Mouse (Mus musculus) cerebellum, adult 11 months (tissue): ENCODE data around the gene Rpgrip1l.

Source experiments
- DNase-seq: peaks from one replicate; pipeline ENCODE4 v3.0.0; 2022

Gene Rpgrip1l

GRCm38 (mm10) chr8:91327471-91328205 lies 14.6 kb upstream of the Rpgrip1l start:
- no peak for DNase-seq

GRCm38 (mm10) chr8:91326946-91327345 lies 13.9 kb upstream of the Rpgrip1l start:
- no peak for DNase-seq

- no peak for DNase-seq
Measured at GRCm38 (mm10) chr8:91326018-91326417, 13.0 kb upstream of the Rpgrip1l start.

GRCm38 (mm10) chr8:91324916-91325315 lies 11.9 kb upstream of the Rpgrip1l start:
- DNase-seq, result no peak

- no peak for DNase-seq
Measured at GRCm38 (mm10) chr8:91324271-91324670, 11.2 kb upstream of the Rpgrip1l start.

- DNase-seq, result no peak
Measured at GRCm38 (mm10) chr8:91323511-91323910, 10.4 kb upstream of the Rpgrip1l start.

- DNase-seq, result no peak
Measured at GRCm38 (mm10) chr8:91318938-91319729, 6.1 kb upstream of the Rpgrip1l start.

GRCm38 (mm10) chr8:91317567-91318227 lies 4.6 kb upstream of the Rpgrip1l start:
- no peak for DNase-seq

GRCm38 (mm10) chr8:91312342-91312741 lies 720 bp downstream of the Rpgrip1l start:
- DNase-seq, result no peak

- no peak for DNase-seq
Measured at GRCm38 (mm10) chr8:91304481-91305386, 8.3 kb downstream of the Rpgrip1l start.

GRCm38 (mm10) chr8:91298672-91299071 lies 14.4 kb downstream of the Rpgrip1l start:
- DNase-seq, result no peak

GRCm38 (mm10) chr8:91295786-91296185 lies 17.3 kb downstream of the Rpgrip1l start:
- DNase-seq, result no peak

- DNase-seq, result no peak
Measured at GRCm38 (mm10) chr8:91290576-91290975, 22.5 kb downstream of the Rpgrip1l start.

GRCm38 (mm10) chr8:91286237-91286636 lies 26.8 kb downstream of the Rpgrip1l start:
- DNase-seq, result no peak

- no peak for DNase-seq
Measured at GRCm38 (mm10) chr8:91283815-91284214, 29.2 kb downstream of the Rpgrip1l start.

GRCm38 (mm10) chr8:91282655-91283054 lies 30.4 kb downstream of the Rpgrip1l start:
- no peak for DNase-seq

- no peak for DNase-seq
Measured at GRCm38 (mm10) chr8:91281545-91281944, 31.5 kb downstream of the Rpgrip1l start.

- DNase-seq, result no peak
Measured at GRCm38 (mm10) chr8:91280467-91281212, 32.4 kb downstream of the Rpgrip1l start.

- DNase-seq, result no peak
Measured at GRCm38 (mm10) chr8:91278060-91278459, 35.0 kb downstream of the Rpgrip1l start.

- no peak for DNase-seq
Measured at GRCm38 (mm10) chr8:91276337-91276736, 36.7 kb downstream of the Rpgrip1l start.

- no peak for DNase-seq
Measured at GRCm38 (mm10) chr8:91273493-91273892, 39.6 kb downstream of the Rpgrip1l start.
